Mouse (Mus musculus): ENCODE data around the gene Nfkbia. TPM values are rescaled to one million over a fixed set of nuclear protein-coding genes. Genes with fewer than 3 reads are reported as not detected.
A peak's percentile ranks its signal among the peaks of the same experiment; 100 is the strongest.

Gene Nfkbia
- 33.8 and 37.1 TPM in 2 replicates for polyA plus RNA-seq (2016; fragmentation: Nextera tagmentation; extraction: Ambion mirVana)

GRCm38 (mm10) chr12:55492184-55492898 is at the start of gene Nfkbia:
Nfkbia (minus strand) TSS chr12:55492647.
- peak within 1 kb of the TSS; percentile 99 for H3K27ac ChIP-seq
- DNase-seq (ENCODE audit: low spot score): peak; percentile 93
- peaks cover 33% of the 10 kb centered on the region for H3K4me1 ChIP-seq (replicated peaks)
- H3K9me3 ChIP-seq: no peaks in the 10 kb centered on the region
- WGBS: under 1% methylated on average over 58 of the region's 58 CpGs
- no peaks in the 10 kb centered on the region for H3K27me3 ChIP-seq (ENCODE audit: insufficient read depth, poor library complexity, severe bottlenecking)
- H3K36me3 ChIP-seq: peaks cover 37% of the 10 kb centered on the region
- peak within 1 kb of the TSS; percentile 75 for H3K4me3 ChIP-seq

DNA sequence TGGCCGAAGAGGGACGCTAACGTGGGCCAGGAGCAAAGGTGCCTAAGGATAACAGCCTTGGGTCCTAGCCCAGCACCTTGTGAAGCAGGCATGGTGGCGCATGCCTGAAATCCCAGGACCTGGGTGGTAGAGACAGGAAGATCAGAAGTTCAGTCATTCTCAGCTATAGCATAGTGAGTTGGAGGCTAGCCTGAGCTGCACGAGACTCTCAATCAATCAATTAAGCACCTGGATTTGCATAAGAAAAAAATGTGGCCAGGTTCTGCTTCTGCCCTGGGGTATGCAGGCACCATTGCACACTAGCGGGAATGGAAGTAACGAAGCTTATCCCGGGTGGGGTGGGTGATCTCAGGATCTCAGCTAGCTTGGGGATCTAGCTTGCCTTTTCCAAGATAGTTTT is 46.7 kb upstream of the Nfkbia start:
- no peaks in the 10 kb centered on the region for H3K36me3 ChIP-seq
- no peaks in the 10 kb centered on the region for H3K9me3 ChIP-seq
- peaks cover 14% of the 10 kb centered on the region for H3K27me3 ChIP-seq (ENCODE audit: insufficient read depth, poor library complexity, severe bottlenecking)
- H3K4me3 ChIP-seq: no peak overlapping the region
- H3K4me1 ChIP-seq (replicated peaks): no peaks in the 10 kb centered on the region
- H3K27ac ChIP-seq: no peak overlapping the region
- no peak for DNase-seq (ENCODE audit: low spot score)
- WGBS: 65% methylated on average over 8 of the region's 8 CpGs

- Histone ChIP-seq H3K4me3 (no peak overlapping the region), H3K27ac (no peak overlapping the region), H3K27me3 (ENCODE audit: insufficient read depth, poor library complexity, severe bottlenecking) (peaks cover 14% of the 10 kb centered on the region), H3K4me1 (replicated peaks) (no peaks in the 10 kb centered on the region), H3K36me3 (no peaks in the 10 kb centered on the region), H3K9me3 (no peaks in the 10 kb centered on the region)
- WGBS: 95% methylated on average over 1 of the region's 1 CpGs
- DNase-seq (ENCODE audit: low spot score): no peak
These were observed 46.0 kb upstream of the Nfkbia start for GRCm38 (mm10) chr12:55538328-55538971.

DNA sequence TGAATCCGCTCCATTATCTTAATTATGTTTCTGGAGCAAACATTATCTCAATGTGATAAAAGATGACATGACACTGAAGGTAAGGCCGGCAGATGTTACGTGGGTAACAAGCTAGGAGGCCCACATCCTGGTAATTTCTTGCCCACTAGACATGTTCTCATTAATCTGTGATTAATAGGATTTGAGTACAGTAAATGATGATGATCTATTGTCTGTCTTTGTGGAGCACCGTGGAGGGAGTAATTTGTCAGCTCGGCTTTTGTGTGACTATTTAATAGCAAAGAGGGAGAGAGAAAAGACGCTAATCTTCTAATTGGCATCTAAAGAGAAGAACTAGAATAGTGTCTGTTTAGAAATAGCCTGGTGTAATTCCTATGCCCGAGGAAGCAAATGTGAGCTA is 45.3 kb upstream of the Nfkbia start:
- no peaks in the 10 kb centered on the region for H3K4me1 ChIP-seq (replicated peaks)
- H3K4me3 ChIP-seq: no peak overlapping the region
- no peaks in the 10 kb centered on the region for H3K9me3 ChIP-seq
- no peak for DNase-seq (ENCODE audit: low spot score)
- H3K27ac ChIP-seq: no peak overlapping the region
- whole genome bisulfite sequencing: 78% methylated on average over 7 of the region's 7 CpGs
- peaks cover 14% of the 10 kb centered on the region for H3K27me3 ChIP-seq (ENCODE audit: insufficient read depth, poor library complexity, severe bottlenecking)
- no peaks in the 10 kb centered on the region for H3K36me3 ChIP-seq

- no peaks in the 10 kb centered on the region for H3K36me3 ChIP-seq
- no peaks in the 10 kb centered on the region for H3K4me1 ChIP-seq (replicated peaks)
- H3K9me3 ChIP-seq: no peaks in the 10 kb centered on the region
- peaks cover 14% of the 10 kb centered on the region for H3K27me3 ChIP-seq (ENCODE audit: insufficient read depth, poor library complexity, severe bottlenecking)
- DNase-seq (ENCODE audit: low spot score): peak; percentile 37
- no peak overlapping the region for H3K4me3 ChIP-seq
- WGBS: 8% methylated on average over 14 of the region's 14 CpGs
- no peak overlapping the region for H3K27ac ChIP-seq
These were observed 44.2 kb upstream of the Nfkbia start for GRCm38 (mm10) chr12:55536537-55537135.

- Histone ChIP-seq H3K36me3 (no peaks in the 10 kb centered on the region), H3K4me3 (no peak overlapping the region), H3K4me1 (replicated peaks) (no peaks in the 10 kb centered on the region), H3K27me3 (ENCODE audit: insufficient read depth, poor library complexity, severe bottlenecking) (no peaks in the 10 kb centered on the region), H3K9me3 (no peaks in the 10 kb centered on the region), H3K27ac (peak overlapping the region; percentile 29; the same call in 1 of the 2 replicates)
- 69% methylated on average over 15 of the region's 15 CpGs for WGBS
- DNase-seq (ENCODE audit: low spot score): no peak
These were observed 34.7 kb upstream of the Nfkbia start for GRCm38 (mm10) chr12:55526983-55527752.

- Histone ChIP-seq H3K4me3 (no peak overlapping the region), H3K9me3 (no peaks in the 10 kb centered on the region), H3K27me3 (ENCODE audit: insufficient read depth, poor library complexity, severe bottlenecking) (no peaks in the 10 kb centered on the region), H3K27ac (no peak overlapping the region), H3K36me3 (no peaks in the 10 kb centered on the region), H3K4me1 (replicated peaks) (peaks cover 5% of the 10 kb centered on the region; the same call in 1 of the 2 replicates)
- peak; percentile 74 for DNase-seq (ENCODE audit: low spot score)
- 44% methylated on average over 15 of the region's 15 CpGs for WGBS
These were observed 25.8 kb upstream of the Nfkbia start for GRCm38 (mm10) chr12:55518061-55518738.

GRCm38 (mm10) chr12:55508817-55509216 is 16.4 kb upstream of the Nfkbia start:
- no peaks in the 10 kb centered on the region for H3K4me1 ChIP-seq (replicated peaks)
- H3K27me3 ChIP-seq (ENCODE audit: insufficient read depth, poor library complexity, severe bottlenecking): no peaks in the 10 kb centered on the region; the same call in 1 of the 2 replicates
- H3K36me3 ChIP-seq: no peaks in the 10 kb centered on the region
- H3K27ac ChIP-seq: no peak overlapping the region
- WGBS: 92% methylated on average over 5 of the region's 5 CpGs
- H3K4me3 ChIP-seq: no peak overlapping the region
- H3K9me3 ChIP-seq: no peaks in the 10 kb centered on the region
- DNase-seq (ENCODE audit: low spot score): no peak

DNA sequence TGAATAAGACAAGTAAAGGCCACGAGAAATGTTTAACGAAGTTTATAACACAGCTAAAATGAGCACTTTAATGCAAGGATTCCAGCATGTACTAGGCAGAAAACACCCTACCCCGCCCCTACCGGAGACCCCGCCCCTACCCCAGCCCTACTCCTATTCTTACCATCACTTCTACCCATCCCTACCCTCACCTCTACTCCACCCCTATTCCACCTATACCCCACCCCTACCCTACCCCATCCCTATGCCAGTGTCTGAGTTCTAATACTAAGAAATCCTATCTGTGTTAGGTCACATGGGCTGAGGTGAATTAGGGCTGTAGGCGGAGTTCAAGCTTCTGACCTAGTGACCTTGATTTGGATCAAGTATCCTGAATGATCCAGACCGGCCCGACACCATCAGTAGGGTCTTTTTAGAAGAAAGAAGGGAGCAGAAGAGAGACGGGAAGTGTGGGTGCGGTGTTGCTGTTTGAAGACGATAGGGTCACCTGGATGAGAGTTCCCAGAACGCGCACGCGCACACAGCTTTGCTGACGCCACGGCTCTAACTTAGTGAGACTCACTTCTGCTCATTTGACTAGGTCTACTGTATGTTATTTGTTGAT is 15.0 kb upstream of the Nfkbia start:
- H3K27me3 ChIP-seq (ENCODE audit: insufficient read depth, poor library complexity, severe bottlenecking): no peaks in the 10 kb centered on the region; the same call in 1 of the 2 replicates
- no peaks in the 10 kb centered on the region for H3K4me1 ChIP-seq (replicated peaks)
- H3K27ac ChIP-seq: no peak overlapping the region
- H3K9me3 ChIP-seq: no peaks in the 10 kb centered on the region
- no peak overlapping the region for H3K4me3 ChIP-seq
- H3K36me3 ChIP-seq: no peaks in the 10 kb centered on the region
- 90% methylated on average over 17 of the region's 17 CpGs for WGBS
- no peak for DNase-seq (ENCODE audit: low spot score)

- no peak overlapping the region for H3K27ac ChIP-seq
- under 1% methylated on average over 6 of the region's 6 CpGs for WGBS
These were observed 13.5 kb upstream of the Nfkbia start for GRCm38 (mm10) chr12:55506029-55506330.

DNA sequence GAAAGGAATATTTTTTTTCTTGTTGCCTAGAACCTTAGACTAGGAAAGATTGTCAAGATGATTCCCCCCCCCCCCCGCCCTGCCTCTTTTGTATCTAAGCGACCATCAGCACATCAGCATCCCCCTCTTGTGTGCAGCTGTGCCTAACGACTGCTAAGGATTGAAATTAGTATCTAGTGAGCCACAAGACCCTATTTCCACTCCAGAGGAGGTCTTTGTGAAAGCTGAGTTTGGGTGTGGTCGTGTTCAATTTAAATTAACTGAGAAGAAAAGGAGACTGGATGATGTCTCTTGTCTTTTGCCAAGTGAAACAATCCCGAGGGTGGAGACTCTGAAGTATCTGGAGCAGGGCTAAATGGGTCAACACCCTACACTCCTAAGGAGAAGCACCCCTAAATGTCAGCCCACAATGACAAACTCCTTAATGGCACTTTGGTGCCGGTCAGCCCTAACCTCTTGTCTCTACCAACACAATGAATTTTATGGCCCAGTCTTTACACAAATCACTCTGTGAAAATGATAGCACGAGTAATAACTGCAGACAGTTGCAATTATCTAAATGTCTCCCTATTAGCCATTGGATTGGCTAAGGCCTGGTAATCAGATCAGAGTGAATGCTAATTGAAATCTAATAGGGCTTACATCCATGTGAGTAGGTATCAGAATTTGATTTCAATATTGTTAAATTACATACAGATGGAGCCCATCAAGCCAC is 13.0 kb upstream of the Nfkbia start:
- 56% methylated on average over 7 of the region's 7 CpGs for WGBS
- Histone ChIP-seq H3K36me3 (no peaks in the 10 kb centered on the region), H3K27me3 (ENCODE audit: insufficient read depth, poor library complexity, severe bottlenecking) (no peaks in the 10 kb centered on the region; the same call in 1 of the 2 replicates), H3K27ac (no peak overlapping the region), H3K4me1 (replicated peaks) (no peaks in the 10 kb centered on the region), H3K9me3 (no peaks in the 10 kb centered on the region), H3K4me3 (no peak overlapping the region)
- DNase-seq (ENCODE audit: low spot score): no peak

More at GRCm38 (mm10) chr12:55506029-55506330, 13.5 kb upstream of the Nfkbia start:
- H3K4me3 ChIP-seq: no peak overlapping the region
- no peaks in the 10 kb centered on the region for H3K36me3 ChIP-seq
- no peaks in the 10 kb centered on the region for H3K9me3 ChIP-seq
- H3K4me1 ChIP-seq (replicated peaks): no peaks in the 10 kb centered on the region
- H3K27me3 ChIP-seq (ENCODE audit: insufficient read depth, poor library complexity, severe bottlenecking): no peaks in the 10 kb centered on the region; the same call in 1 of the 2 replicates
- DNase-seq (ENCODE audit: low spot score): peak; percentile 79

Data from hindbrain, embryonic 10.5 days (tissue).